In the genomic region with DNA sequence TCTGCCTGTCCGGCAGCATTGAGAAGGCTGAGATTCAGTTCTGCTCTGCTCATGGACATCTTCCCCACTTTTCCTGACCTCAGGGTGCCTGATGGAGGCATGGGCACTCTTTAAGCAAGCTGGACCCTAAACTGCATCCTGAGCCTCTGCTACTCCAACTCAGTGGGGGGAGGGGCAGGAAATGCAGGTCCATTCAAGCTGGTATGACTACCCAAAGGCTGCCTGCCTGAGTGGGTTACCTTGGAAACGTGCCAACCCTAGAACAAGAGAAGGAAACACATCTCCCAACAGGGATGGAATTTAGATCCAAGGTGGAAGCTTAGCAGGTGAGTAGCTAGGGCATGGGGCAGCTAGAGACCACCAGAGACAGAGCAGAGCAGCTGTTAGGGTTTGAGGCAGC, we compare ENCODE assay signal across 21 mouse cellular contexts. TPM values are rescaled to one million over a fixed set of nuclear protein-coding genes. Genes with fewer than 3 reads are reported as not detected.
"Had no signal": no experiment of that assay in that cellular context is flagged by ENCODE, and none has a peak within 500 bp of the region (broad histone marks: within the 10 kb centered on the region; RNA-seq: fewer than 3 reads in every experiment).

No protein-coding gene starts in this region.

- H3K27ac ChIP-seq: layer of hippocampus, adult 2 months; left cerebral cortex, adult 2 months; liver, embryonic 13.5 days; lung, embryonic 15.5 days; macrophage; midbrain, embryonic 12.5 days; midbrain, embryonic 15.5 days; neural tube, embryonic 12.5 days; neural tube, embryonic 15.5 days had no signal

- ATAC-seq: inflammation-experienced regulatory T-cells, adult 6 months; intestine, embryonic 16.5 days; midbrain, embryonic 15.5 days had no signal

- DNase-seq: kidney, adult 2 months; kidney, postnatal 25 days; layer of hippocampus, postnatal 36 days; liver, embryonic 13.5 days; lung, postnatal 14 days; right cerebral cortex, adult 18-20 months; right cerebral cortex, postnatal 25 days; thymus, postnatal 25 days had no signal

- H3K36me3 ChIP-seq: liver, embryonic 13.5 days; lung, embryonic 15.5 days; midbrain, embryonic 12.5 days; midbrain, embryonic 15.5 days; neural tube, embryonic 12.5 days; neural tube, embryonic 15.5 days had no signal

- H3K9ac ChIP-seq: liver, embryonic 13.5 days; lung, embryonic 15.5 days; midbrain, embryonic 12.5 days; midbrain, embryonic 15.5 days; neural tube, embryonic 12.5 days; neural tube, embryonic 15.5 days had no signal

- H3K4me2 ChIP-seq: liver, embryonic 13.5 days; lung, embryonic 15.5 days; midbrain, embryonic 12.5 days; midbrain, embryonic 15.5 days; neural tube, embryonic 12.5 days; neural tube, embryonic 15.5 days had no signal

- H3K9me3 ChIP-seq: liver, embryonic 13.5 days; lung, embryonic 15.5 days; midbrain, embryonic 12.5 days; midbrain, embryonic 15.5 days; neural tube, embryonic 12.5 days; neural tube, embryonic 15.5 days had no signal

- H3K4me3 ChIP-seq: layer of hippocampus, adult 2 months; left cerebral cortex, adult 2 months; liver, embryonic 13.5 days; lung, embryonic 15.5 days; midbrain, embryonic 12.5 days; midbrain, embryonic 15.5 days; neural tube, embryonic 12.5 days; neural tube, embryonic 15.5 days had no signal

- H3K4me1 ChIP-seq: liver, embryonic 13.5 days; neural tube, embryonic 12.5 days had no signal

- H3K27me3 ChIP-seq: liver, embryonic 13.5 days; lung, embryonic 15.5 days; midbrain, embryonic 12.5 days; midbrain, embryonic 15.5 days; neural tube, embryonic 12.5 days; neural tube, embryonic 15.5 days had no signal

RNA-seq across cellular contexts. Expression of a gene that starts 36.5 kb away (rescaled TPM):
- polyA plus RNA-seq: liver, adult 2 months; liver, embryonic 13.5 days; liver, embryonic 16.5 days; small intestine, adult 2 months had no signal
